Mouse (Mus musculus) MEL (cell line): ENCODE results near the gene Hlcs. TPM values are rescaled to one million over a fixed set of nuclear protein-coding genes. Genes with fewer than 3 reads are reported as not detected.

Experiments used
- DNase-seq: peaks from one replicate; pipeline ENCODE4 v3.0.0; 2011; ENCODE audit warnings: low read depth, low spot score
- H3K27ac ChIP-seq: 2 replicates; pipeline ENCODE4 v1.5.1; 2012; ENCODE audit warnings: low read depth, mild to moderate bottlenecking, control low read depth, low read length, moderate library complexity; ENCODE audit not compliant: control insufficient read depth
- H3K27me3 ChIP-seq, 2 experiments: fragments of 150-350 bp in 1 of 2; sonication (generic) in 1 of 2; 2 replicates each; pipeline ENCODE4 v1.6.1; 2012; ENCODE audit warnings: low read length in 2 of 2, mild to moderate bottlenecking in 2 of 2, improper control_type of control experiment in 1 of 2, moderate library complexity in 1 of 2; ENCODE audit not compliant: insufficient read depth in 2 of 2, control insufficient read depth in 1 of 2
- H3K36me3 ChIP-seq, 2 experiments: 2 replicates each; pipeline ENCODE4 v1.6.1; 2012 to 2014; ENCODE audit warnings: low read length in 2 of 2, improper control_type of control experiment in 1 of 2, inconsistent platforms in 1 of 2, mild to moderate bottlenecking in 1 of 2; ENCODE audit not compliant: insufficient read depth in 2 of 2, control insufficient read depth in 1 of 2
- H3K4me1 ChIP-seq, 2 experiments: fragments of 150-350 bp in 1 of 2; sonication (generic) in 1 of 2; 2 replicates each; pipeline ENCODE4 v1.6.1; 2012; ENCODE audit warnings: low read length in 2 of 2, improper control_type of control experiment in 1 of 2, mild to moderate bottlenecking in 1 of 2; ENCODE audit not compliant: insufficient read depth in 2 of 2, control insufficient read depth in 1 of 2
- H3K4me3 ChIP-seq, 2 experiments: fragments of 150-350 bp in 1 of 2; sonication (generic) in 1 of 2; 2 replicates each; pipeline ENCODE4 v1.5.1; 2012; ENCODE audit warnings: low read depth in 2 of 2, low read length in 2 of 2, mild to moderate bottlenecking in 2 of 2, moderate library complexity in 2 of 2, control low read depth in 1 of 2, improper control_type of control experiment in 1 of 2; ENCODE audit not compliant: control insufficient read depth in 1 of 2, insufficient read depth in 1 of 2
- H3K79me2 ChIP-seq: 2 replicates; pipeline ENCODE4 v1.6.1; 2012; ENCODE audit warnings: mild to moderate bottlenecking, low read length, moderate library complexity; ENCODE audit not compliant: control insufficient read depth, poor library complexity, insufficient read depth
- H3K9ac ChIP-seq: 2 replicates; pipeline ENCODE4 v1.6.1; 2012; ENCODE audit warnings: low read depth, mild to moderate bottlenecking, control low read depth, low read length, moderate library complexity; ENCODE audit not compliant: control insufficient read depth, poor library complexity, severe bottlenecking
- H3K9me3 ChIP-seq: fragments of 150-350 bp; sonication (generic); replicated peaks from 2 replicates; pipeline ENCODE4 v1.6.1; 2012; ENCODE audit warnings: mild to moderate bottlenecking, low read length, improper control_type of control experiment, moderate library complexity; ENCODE audit not compliant: insufficient read depth
- CHD2 ChIP-seq: IDR thresholded peaks from 2 replicates; pipeline ENCODE4 v1.6.1; 2011; ENCODE audit warnings: low read length, improper control_type of control experiment
- CTCF ChIP-seq, 3 experiments: IDR thresholded peaks in 2 of 3; conservative IDR thresholded peaks in 1 of 3; 2 replicates each; pipeline ENCODE4 v1.5.1; 2011 to 2012; ENCODE audit warnings: low read length in 3 of 3, low read depth in 2 of 3, mild to moderate bottlenecking in 2 of 3, improper control_type of control experiment in 1 of 3, inconsistent platforms in 1 of 3, mixed read lengths in 1 of 3, moderate library complexity in 1 of 3; ENCODE audit not compliant: control insufficient read depth in 1 of 3, insufficient read depth in 1 of 3, poor library complexity in 1 of 3, severe bottlenecking in 1 of 3
- ELF1 ChIP-seq: IDR thresholded peaks from 2 replicates; pipeline ENCODE4 v1.6.1; 2014; ENCODE audit warnings: low read depth, mild to moderate bottlenecking, inconsistent platforms, low read length, improper control_type of control experiment, moderate library complexity
- ETS1 ChIP-seq: IDR thresholded peaks from 2 replicates; pipeline ENCODE4 v1.6.1; 2012; ENCODE audit warnings: low read depth, mild to moderate bottlenecking, inconsistent platforms, low read length, improper control_type of control experiment, moderate library complexity
- GABPA ChIP-seq: IDR thresholded peaks from 2 replicates; pipeline ENCODE4 v1.6.1; 2012; ENCODE audit warnings: low read depth, mild to moderate bottlenecking, inconsistent platforms, low read length, improper control_type of control experiment, moderate library complexity
- GATA1 ChIP-seq: IDR thresholded peaks from 2 replicates; pipeline ENCODE4 v1.6.1; 2011; ENCODE audit warnings: low read depth, low read length, improper control_type of control experiment
- HCFC1 ChIP-seq: IDR thresholded peaks from 2 replicates; pipeline ENCODE4 v1.6.1; 2012; ENCODE audit warnings: low read depth, mild to moderate bottlenecking, inconsistent platforms, low read length, improper control_type of control experiment, moderate library complexity
- KAT2A ChIP-seq: conservative IDR thresholded peaks from 2 replicates; pipeline ENCODE4 v1.6.1; 2012; ENCODE audit warnings: low read depth, low read length, improper control_type of control experiment, inconsistent platforms
- MAFK ChIP-seq: IDR thresholded peaks from 2 replicates; pipeline ENCODE4 v1.6.1; 2011; ENCODE audit warnings: low read depth, mild to moderate bottlenecking, low read length, improper control_type of control experiment, borderline replicate concordance
- MAX ChIP-seq: IDR thresholded peaks from 2 replicates; pipeline ENCODE4 v1.6.1; 2011; ENCODE audit warnings: low read length, improper control_type of control experiment
- MAZ ChIP-seq: IDR thresholded peaks from 2 replicates; pipeline ENCODE4 v1.6.1; 2012; ENCODE audit warnings: low read depth, mild to moderate bottlenecking, inconsistent platforms, low read length, improper control_type of control experiment
- MXI1 ChIP-seq: IDR thresholded peaks from 2 replicates; pipeline ENCODE4 v1.6.1; 2011; ENCODE audit warnings: mild to moderate bottlenecking, low read depth, low read length, improper control_type of control experiment
- MYC ChIP-seq: IDR thresholded peaks from 2 replicates; pipeline ENCODE4 v1.6.1; 2011; ENCODE audit warnings: low read depth, mild to moderate bottlenecking, low read length, improper control_type of control experiment, moderate library complexity
- NELFE ChIP-seq: IDR thresholded peaks from 2 replicates; pipeline ENCODE4 v1.6.1; 2011; ENCODE audit warnings: low read depth, low read length, improper control_type of control experiment
- POLR2A ChIP-seq, 2 experiments: IDR thresholded peaks; 2 replicates each; pipeline ENCODE4 v1.6.1; 2011 to 2012; ENCODE audit warnings: low read length in 2 of 2, mild to moderate bottlenecking in 2 of 2, control low read depth in 1 of 2, improper control_type of control experiment in 1 of 2, low read depth in 1 of 2, moderate library complexity in 1 of 2; ENCODE audit not compliant: control insufficient read depth in 1 of 2, insufficient read depth in 1 of 2, poor library complexity in 1 of 2
- TBP ChIP-seq: IDR thresholded peaks from 2 replicates; pipeline ENCODE4 v1.8.0; 2011; ENCODE audit warnings: low read depth, low read length, improper control_type of control experiment
- TCF12 ChIP-seq: IDR thresholded peaks from 2 replicates; pipeline ENCODE4 v1.6.1; 2014; ENCODE audit warnings: low read depth, mild to moderate bottlenecking, inconsistent platforms, low read length, improper control_type of control experiment, moderate library complexity
- UBTF ChIP-seq: IDR thresholded peaks from 2 replicates; pipeline ENCODE4 v1.6.1; 2012; ENCODE audit warnings: low read depth, mild to moderate bottlenecking, inconsistent platforms, low read length, improper control_type of control experiment, moderate library complexity, borderline replicate concordance; ENCODE audit not compliant: insufficient read depth
- USF2 ChIP-seq, 2 experiments: IDR thresholded peaks; 2 replicates each; pipeline ENCODE4 v1.6.1; 2011 to 2012; ENCODE audit warnings: improper control_type of control experiment in 2 of 2, low read length in 2 of 2, borderline replicate concordance in 1 of 2, inconsistent platforms in 1 of 2, low read depth in 1 of 2, mild to moderate bottlenecking in 1 of 2; ENCODE audit not compliant: insufficient read depth in 1 of 2
- ZC3H11A ChIP-seq: IDR thresholded peaks from 2 replicates; pipeline ENCODE4 v1.6.1; 2012; ENCODE audit warnings: low read depth, mild to moderate bottlenecking, inconsistent platforms, low read length, improper control_type of control experiment
- ZNF384 ChIP-seq: IDR thresholded peaks from 2 replicates; pipeline ENCODE4 v1.6.1; 2012; ENCODE audit warnings: low read depth, mild to moderate bottlenecking, inconsistent platforms, low read length, improper control_type of control experiment
- polyA plus RNA-seq, 2 experiments: library from polyadenylated mRNA; stranded (reverse) in 1 of 2; unstranded in 1 of 2; fragments of >175 nt in 1 of 2; fragments of >200 nt in 1 of 2; gene quantifications; 2 replicates each; pipeline versions ENCODE4 v1.2.1 to v1.2.4; 2012; ENCODE audit warnings: low replicate concordance in 2 of 2, low read depth in 1 of 2; ENCODE audit not compliant: insufficient read length in 2 of 2, insufficient read depth in 1 of 2, missing spikeins in 1 of 2
- total RNA-seq: library from RNA; depleted of rRNA; stranded (reverse); fragments of 300-350 nt; gene quantifications from 2 replicates; pipeline ENCODE4 v1.2.3, GENCODE M21; 2012

Hlcs gene
- total and polyA plus RNA-seq, 3 experiments, result 3.3 to 6.4 TPM; not detected in 1

GRCm38 (mm10) chr16:94093151-94093863 lies 220.1 kb downstream of the Hlcs start:
- no peaks in the 10 kb centered on the region for H3K4me1 ChIP-seq
- no peak overlapping the region for H3K4me3 ChIP-seq
- no peaks in the 10 kb centered on the region for H3K27me3 ChIP-seq

GRCm38 (mm10) chr16:94092511-94093150 lies 220.7 kb downstream of the Hlcs start:
- TF ChIP-seq ZC3H11A (no peak), POLR2A (IDR thresholded peaks at IDR 0.05; ENCODE audit: control insufficient read depth in 1 of 2, insufficient read depth in 1 of 2, low read depth in 1 of 2, low read length in 2 of 2, poor library complexity in 1 of 2) (no peak), KAT2A (no peak), MAX (no peak), MAZ (no peak), CTCF (IDR thresholded peaks at IDR 0.05 in 2 of 3, conservative IDR thresholded peaks at IDR 0.05 in 1 of 3; ENCODE audit: control insufficient read depth in 1 of 3, insufficient read depth in 1 of 3, low read depth in 2 of 3, low read length in 3 of 3, poor library complexity in 1 of 3, severe bottlenecking in 1 of 3) (no peak), TCF12 (no peak), MYC (no peak), ETS1 (no peak), UBTF (no peak), USF2 (IDR thresholded peaks at IDR 0.05; ENCODE audit: borderline replicate concordance in 1 of 2, insufficient read depth in 1 of 2, low read depth in 1 of 2, low read length in 2 of 2) (no peak), TBP (no peak), MAFK (no peak), HCFC1 (no peak), CHD2 (no peak), GATA1 (no peak)
- no peak overlapping the region for H3K9ac ChIP-seq
- H3K79me2 ChIP-seq, result no peaks in the 10 kb centered on the region
- H3K36me3 ChIP-seq, result no peaks in the 10 kb centered on the region
- no peak for DNase-seq
- H3K27me3 ChIP-seq, result no peaks in the 10 kb centered on the region
- H3K27ac ChIP-seq, result no peak overlapping the region
- no peak overlapping the region for H3K4me3 ChIP-seq
- no peaks in the 10 kb centered on the region for H3K9me3 ChIP-seq
- no peaks in the 10 kb centered on the region for H3K4me1 ChIP-seq

More at GRCm38 (mm10) chr16:94093151-94093863, 220.1 kb downstream of the Hlcs start:
- H3K9ac ChIP-seq, result no peak overlapping the region
- no peaks in the 10 kb centered on the region for H3K36me3 ChIP-seq
- no peak for DNase-seq
- H3K9me3 ChIP-seq, result no peaks in the 10 kb centered on the region
- H3K27ac ChIP-seq, result no peak overlapping the region
- no peaks in the 10 kb centered on the region for H3K79me2 ChIP-seq
- TF ChIP-seq MAFK (no peak), ELF1 (no peak), MXI1 (no peak), CHD2 (no peak), GABPA (no peak), KAT2A (no peak), ZNF384 (no peak), NELFE (no peak)
